Mouse (Mus musculus): ENCODE data around the gene Spock1. TPM values are rescaled to one million over a fixed set of nuclear protein-coding genes. Genes with fewer than 3 reads are reported as not detected.

The Spock1 gene
- polyA plus RNA-seq, 1 experiment: 0.23 TPM

GRCm38 (mm10) chr13:57659872-57660271 lies 248.3 kb downstream of the Spock1 start:
- TF ChIP-seq POLR2A (IDR thresholded peaks at IDR 0.05; ENCODE audit: low read depth, low read length): no peak
- no peak for TF ChIP-seq CTCF (IDR thresholded peaks at IDR 0.05; ENCODE audit: borderline replicate concordance, insufficient read depth, low read length)
- H3K4me3 ChIP-seq (ENCODE audit: insufficient read depth, low read length): no peak overlapping the region

GRCm38 (mm10) chr13:57656606-57657005 lies 251.5 kb downstream of the Spock1 start:
- no peak overlapping the region for H3K27ac ChIP-seq (ENCODE audit: insufficient read depth, low read length)
- no peaks in the 10 kb centered on the region for H3K4me1 ChIP-seq (ENCODE audit: control insufficient read depth, insufficient read depth, low read length)
- H3K4me3 ChIP-seq (ENCODE audit: insufficient read depth, low read length): no peak overlapping the region
- TF ChIP-seq POLR2A (IDR thresholded peaks at IDR 0.05; ENCODE audit: low read depth, low read length) (no peak), CTCF (IDR thresholded peaks at IDR 0.05; ENCODE audit: borderline replicate concordance, insufficient read depth, low read length) (no peak)

More at GRCm38 (mm10) chr13:57659872-57660271, 248.3 kb downstream of the Spock1 start:
- Histone ChIP-seq H3K27ac (ENCODE audit: insufficient read depth, low read length) (no peak overlapping the region), H3K4me1 (ENCODE audit: control insufficient read depth, insufficient read depth, low read length) (no peaks in the 10 kb centered on the region)

GRCm38 (mm10) chr13:57654362-57654761 lies 253.8 kb downstream of the Spock1 start:
- Histone ChIP-seq H3K27ac (ENCODE audit: insufficient read depth, low read length) (no peak overlapping the region), H3K4me3 (ENCODE audit: insufficient read depth, low read length) (no peak overlapping the region), H3K4me1 (ENCODE audit: control insufficient read depth, insufficient read depth, low read length) (no peaks in the 10 kb centered on the region)
- TF ChIP-seq POLR2A (IDR thresholded peaks at IDR 0.05; ENCODE audit: low read depth, low read length): no peak
- no peak for TF ChIP-seq CTCF (IDR thresholded peaks at IDR 0.05; ENCODE audit: borderline replicate concordance, insufficient read depth, low read length)

- H3K4me1 ChIP-seq (ENCODE audit: control insufficient read depth, insufficient read depth, low read length): no peaks in the 10 kb centered on the region
- no peak overlapping the region for H3K27ac ChIP-seq (ENCODE audit: insufficient read depth, low read length)
- TF ChIP-seq POLR2A (IDR thresholded peaks at IDR 0.05; ENCODE audit: low read depth, low read length) (no peak), CTCF (IDR thresholded peaks at IDR 0.05; ENCODE audit: borderline replicate concordance, insufficient read depth, low read length) (no peak)
- no peak overlapping the region for H3K4me3 ChIP-seq (ENCODE audit: insufficient read depth, low read length)
These were observed 256.9 kb downstream of the Spock1 start for GRCm38 (mm10) chr13:57651236-57651635.

GRCm38 (mm10) chr13:57648784-57649183 lies 259.3 kb downstream of the Spock1 start:
- Histone ChIP-seq H3K27ac (ENCODE audit: insufficient read depth, low read length) (no peak overlapping the region), H3K4me1 (ENCODE audit: control insufficient read depth, insufficient read depth, low read length) (no peaks in the 10 kb centered on the region), H3K4me3 (ENCODE audit: insufficient read depth, low read length) (no peak overlapping the region)
- TF ChIP-seq CTCF (IDR thresholded peaks at IDR 0.05; ENCODE audit: borderline replicate concordance, insufficient read depth, low read length) (no peak), POLR2A (IDR thresholded peaks at IDR 0.05; ENCODE audit: low read depth, low read length) (no peak)

GRCm38 (mm10) chr13:57647456-57647855 lies 260.7 kb downstream of the Spock1 start:
- no peak for TF ChIP-seq CTCF (IDR thresholded peaks at IDR 0.05; ENCODE audit: borderline replicate concordance, insufficient read depth, low read length)
- TF ChIP-seq POLR2A (IDR thresholded peaks at IDR 0.05; ENCODE audit: low read depth, low read length): no peak
- no peaks in the 10 kb centered on the region for H3K4me1 ChIP-seq (ENCODE audit: control insufficient read depth, insufficient read depth, low read length)
- H3K27ac ChIP-seq (ENCODE audit: insufficient read depth, low read length): no peak overlapping the region
- no peak overlapping the region for H3K4me3 ChIP-seq (ENCODE audit: insufficient read depth, low read length)

- H3K27ac ChIP-seq (ENCODE audit: insufficient read depth, low read length): no peak overlapping the region
- no peaks in the 10 kb centered on the region for H3K4me1 ChIP-seq (ENCODE audit: control insufficient read depth, insufficient read depth, low read length)
- no peak for TF ChIP-seq CTCF (IDR thresholded peaks at IDR 0.05; ENCODE audit: borderline replicate concordance, insufficient read depth, low read length)
- TF ChIP-seq POLR2A (IDR thresholded peaks at IDR 0.05; ENCODE audit: low read depth, low read length): no peak
- H3K4me3 ChIP-seq (ENCODE audit: insufficient read depth, low read length): no peak overlapping the region
These were observed 265.1 kb downstream of the Spock1 start for GRCm38 (mm10) chr13:57643036-57643435.

- Histone ChIP-seq H3K4me1 (ENCODE audit: control insufficient read depth, insufficient read depth, low read length) (no peaks in the 10 kb centered on the region), H3K27ac (ENCODE audit: insufficient read depth, low read length) (no peak overlapping the region), H3K4me3 (ENCODE audit: insufficient read depth, low read length) (no peak overlapping the region)
- TF ChIP-seq POLR2A (IDR thresholded peaks at IDR 0.05; ENCODE audit: low read depth, low read length): no peak
- TF ChIP-seq CTCF (IDR thresholded peaks at IDR 0.05; ENCODE audit: borderline replicate concordance, insufficient read depth, low read length): no peak
These were observed 266.5 kb downstream of the Spock1 start for GRCm38 (mm10) chr13:57641649-57642048.

GRCm38 (mm10) chr13:57640968-57641367 lies 267.2 kb downstream of the Spock1 start:
- Histone ChIP-seq H3K4me1 (ENCODE audit: control insufficient read depth, insufficient read depth, low read length) (no peaks in the 10 kb centered on the region), H3K27ac (ENCODE audit: insufficient read depth, low read length) (no peak overlapping the region), H3K4me3 (ENCODE audit: insufficient read depth, low read length) (no peak overlapping the region)
- TF ChIP-seq CTCF (IDR thresholded peaks at IDR 0.05; ENCODE audit: borderline replicate concordance, insufficient read depth, low read length) (no peak), POLR2A (IDR thresholded peaks at IDR 0.05; ENCODE audit: low read depth, low read length) (no peak)

- no peaks in the 10 kb centered on the region for H3K4me1 ChIP-seq (ENCODE audit: control insufficient read depth, insufficient read depth, low read length)
- no peak overlapping the region for H3K4me3 ChIP-seq (ENCODE audit: insufficient read depth, low read length)
- H3K27ac ChIP-seq (ENCODE audit: insufficient read depth, low read length): no peak overlapping the region
- TF ChIP-seq POLR2A (IDR thresholded peaks at IDR 0.05; ENCODE audit: low read depth, low read length): no peak
- TF ChIP-seq CTCF (IDR thresholded peaks at IDR 0.05; ENCODE audit: borderline replicate concordance, insufficient read depth, low read length): no peak
These were observed 269.3 kb downstream of the Spock1 start for GRCm38 (mm10) chr13:57638820-57639219.
